Mouse (Mus musculus): ENCODE measurements around the gene Cerkl.

DNA sequence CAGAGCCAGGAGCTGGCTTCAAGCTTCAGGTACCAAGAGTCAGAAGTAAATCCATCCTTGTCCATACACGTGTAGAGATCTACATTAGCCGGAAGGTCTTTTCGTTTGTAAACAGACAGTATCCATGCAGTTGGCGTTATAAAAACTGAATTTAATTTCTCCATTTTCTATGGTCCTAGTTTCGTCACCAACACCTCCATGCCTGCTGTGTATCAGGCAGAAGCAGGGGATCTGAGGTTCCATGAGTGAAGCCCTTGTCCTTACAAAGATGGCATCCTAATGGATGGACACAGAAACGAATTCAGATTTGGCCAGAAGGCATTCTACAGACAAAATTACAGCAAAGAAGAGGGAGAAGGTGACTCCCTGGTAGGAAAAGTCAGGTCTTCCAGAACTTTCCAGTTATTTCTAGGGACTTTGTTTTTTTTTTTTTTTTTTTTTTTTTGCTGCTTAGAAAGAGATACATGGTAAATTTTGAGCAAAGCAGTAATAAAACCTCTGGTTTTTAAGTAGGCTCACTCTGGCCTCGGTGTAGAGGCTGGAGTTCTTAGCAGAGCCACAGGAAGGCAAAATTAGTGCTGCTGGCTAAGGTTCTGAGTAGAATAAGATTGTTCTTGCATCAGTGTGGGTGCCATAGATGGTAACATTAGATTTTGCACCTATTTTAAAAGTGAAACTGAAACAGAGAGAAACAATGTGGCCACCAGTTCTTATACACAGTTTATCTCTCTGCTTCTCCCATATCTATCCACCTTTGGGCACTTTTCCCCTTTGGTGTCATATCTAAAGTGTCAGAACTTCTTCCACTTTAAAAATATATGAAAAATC lies 85.0 kb downstream of the Cerkl start:
- no peak for TF ChIP-seq MAX (IDR thresholded peaks at IDR 0.05)
- no peak for TF ChIP-seq CTCF (IDR thresholded peaks at IDR 0.05; ENCODE audit: control insufficient read depth, insufficient read depth, insufficient read length)

Data from C2C12 (cell line).